Mouse (Mus musculus): ENCODE measurements at regions not wholly inside any gene's neighbourhood (a gene's known extent, or its start where the extent isn't known, plus 50 kb on each side); places are given as distances from the start of the nearest gene placed in this dataset.

DNA sequence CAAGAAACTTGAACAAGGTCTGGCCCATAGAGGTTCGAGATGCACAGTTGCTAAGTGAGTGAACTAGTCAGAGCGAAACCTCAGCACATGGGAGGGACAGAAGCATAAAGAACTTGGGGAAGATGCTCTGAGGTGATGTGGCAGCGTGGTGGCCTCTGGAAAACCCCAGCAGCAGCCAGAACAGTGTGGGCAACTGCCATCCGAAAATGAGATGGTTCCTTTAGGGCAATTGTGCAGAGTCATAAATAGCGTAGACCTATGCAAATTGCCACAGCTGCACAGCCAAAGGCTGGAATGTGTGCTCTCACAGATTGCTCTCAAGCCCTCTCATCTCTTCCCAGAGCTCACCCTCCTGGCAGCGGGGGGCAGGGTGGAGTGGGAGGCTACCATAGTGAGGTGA, 144.7 kb upstream of the Nfe2l3 start:
- Histone ChIP-seq H3K27me3 (ENCODE audit: control insufficient read depth, insufficient read depth, low read length) (no peaks in the 10 kb centered on the region), H3K9ac (ENCODE audit: low read length) (no peak overlapping the region), H3K36me3 (ENCODE audit: control insufficient read depth, insufficient read depth, low read length) (no peaks in the 10 kb centered on the region), H3K4me3 (ENCODE audit: low read depth, low read length) (no peak overlapping the region), H3K4me1 (ENCODE audit: control insufficient read depth, insufficient read depth, low read length) (no peaks in the 10 kb centered on the region), H3K4me2 (ENCODE audit: low read depth, severe bottlenecking) (no peak overlapping the region), H3K27ac (replicated peaks; ENCODE audit: low read depth, low read length) (no peak overlapping the region), H3K9me3 (ENCODE audit: control insufficient read depth, low read length) (no peaks in the 10 kb centered on the region)
- no peak for ATAC-seq (ENCODE audit: insufficient number of reproducible peaks, low FRiP score, low TSS enrichment, low read depth)
- no peak for DNase-seq (ENCODE audit: low spot score)
- 58% methylated on average over 6 of the region's 6 CpGs for WGBS

DNA sequence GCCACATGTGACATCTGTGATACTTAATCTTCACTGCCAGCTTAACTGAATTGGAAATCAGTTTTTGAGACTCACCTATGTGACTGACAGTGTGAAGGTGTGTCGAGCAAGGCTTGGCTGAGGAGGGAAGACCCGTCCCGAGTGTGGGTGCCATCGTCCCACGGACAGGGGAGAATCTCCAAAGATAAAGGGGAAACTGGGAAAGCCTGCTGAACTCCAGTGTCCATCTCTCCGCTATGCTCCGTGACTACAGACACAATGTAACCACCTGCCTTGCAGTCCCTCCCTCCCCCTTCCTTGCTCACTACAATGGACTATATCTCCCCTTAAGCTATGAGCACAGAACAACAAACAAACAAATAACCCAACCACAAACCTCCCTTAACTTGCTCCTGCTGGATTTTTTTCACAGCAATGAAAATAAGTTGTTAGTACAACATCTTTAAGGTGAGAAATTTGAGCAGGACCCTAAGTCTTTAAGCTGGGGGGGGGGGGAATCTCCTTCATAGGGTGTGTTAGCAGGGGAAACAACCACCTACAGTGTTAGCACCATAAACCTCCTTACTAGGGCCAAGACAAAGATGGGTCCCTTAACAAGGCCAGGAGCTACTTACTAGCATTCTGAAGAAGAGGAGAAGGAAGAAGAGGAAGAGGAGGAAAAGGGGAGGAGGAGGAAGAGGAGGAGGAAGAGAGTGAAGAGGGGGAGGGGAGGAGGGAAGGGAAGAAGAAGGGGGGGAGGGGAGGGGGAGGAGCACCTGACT, 144.0 kb upstream of the Nfe2l3 start:
- WGBS: 75% methylated on average over 7 of the region's 7 CpGs
- DNase-seq (ENCODE audit: low spot score): no peak
- Histone ChIP-seq H3K36me3 (ENCODE audit: control insufficient read depth, insufficient read depth, low read length) (no peaks in the 10 kb centered on the region), H3K9me3 (ENCODE audit: control insufficient read depth, low read length) (no peaks in the 10 kb centered on the region), H3K4me3 (ENCODE audit: low read depth, low read length) (no peak overlapping the region), H3K4me1 (ENCODE audit: control insufficient read depth, insufficient read depth, low read length) (no peaks in the 10 kb centered on the region), H3K27ac (replicated peaks; ENCODE audit: low read depth, low read length) (no peak overlapping the region), H3K27me3 (ENCODE audit: control insufficient read depth, insufficient read depth, low read length) (no peaks in the 10 kb centered on the region), H3K4me2 (ENCODE audit: low read depth, severe bottlenecking) (no peak overlapping the region), H3K9ac (ENCODE audit: low read length) (no peak overlapping the region)
- no peak for ATAC-seq (ENCODE audit: insufficient number of reproducible peaks, low FRiP score, low TSS enrichment, low read depth)

DNA sequence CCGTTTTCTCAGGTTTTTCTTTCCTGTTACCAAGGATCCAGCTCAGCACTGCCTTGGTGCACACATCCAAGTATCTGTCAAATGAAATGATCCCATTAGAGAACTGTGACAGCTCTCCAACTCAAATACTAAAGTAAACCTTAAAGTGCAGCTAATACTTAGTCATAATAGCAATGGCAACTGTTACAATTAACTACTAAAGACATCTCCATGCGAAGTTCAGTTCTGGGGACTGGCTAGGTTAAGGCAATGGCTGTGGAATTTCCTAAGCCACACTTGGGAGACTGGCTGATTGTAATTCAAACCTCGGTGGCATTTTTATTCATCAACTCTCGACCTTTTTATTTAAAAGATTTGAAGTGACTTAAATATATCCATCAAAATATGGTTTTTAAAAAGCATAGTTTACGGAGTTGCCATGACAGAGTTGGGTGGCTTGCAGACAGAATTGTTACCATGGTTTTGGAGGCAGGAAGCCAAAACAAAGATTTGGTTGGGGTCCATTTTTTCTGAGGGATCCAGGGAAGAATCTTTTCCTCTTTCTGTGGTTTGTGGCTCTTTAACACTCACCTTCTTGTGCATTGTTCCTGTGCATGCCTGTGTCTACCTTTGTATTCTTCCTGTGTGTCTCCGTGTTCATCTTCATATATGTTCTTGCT, 143.3 kb upstream of the Nfe2l3 start:
- ATAC-seq (ENCODE audit: insufficient number of reproducible peaks, low FRiP score, low TSS enrichment, low read depth): no peak
- Histone ChIP-seq H3K27me3 (ENCODE audit: control insufficient read depth, insufficient read depth, low read length) (no peaks in the 10 kb centered on the region), H3K4me3 (ENCODE audit: low read depth, low read length) (no peak overlapping the region), H3K36me3 (ENCODE audit: control insufficient read depth, insufficient read depth, low read length) (no peaks in the 10 kb centered on the region), H3K27ac (replicated peaks; ENCODE audit: low read depth, low read length) (no peak overlapping the region), H3K9ac (ENCODE audit: low read length) (no peak overlapping the region), H3K4me1 (ENCODE audit: control insufficient read depth, insufficient read depth, low read length) (no peaks in the 10 kb centered on the region), H3K4me2 (ENCODE audit: low read depth, severe bottlenecking) (no peak overlapping the region), H3K9me3 (ENCODE audit: control insufficient read depth, low read length) (no peaks in the 10 kb centered on the region)
- DNase-seq (ENCODE audit: low spot score): no peak
- WGBS: 69% methylated on average over 6 of the region's 6 CpGs

DNA sequence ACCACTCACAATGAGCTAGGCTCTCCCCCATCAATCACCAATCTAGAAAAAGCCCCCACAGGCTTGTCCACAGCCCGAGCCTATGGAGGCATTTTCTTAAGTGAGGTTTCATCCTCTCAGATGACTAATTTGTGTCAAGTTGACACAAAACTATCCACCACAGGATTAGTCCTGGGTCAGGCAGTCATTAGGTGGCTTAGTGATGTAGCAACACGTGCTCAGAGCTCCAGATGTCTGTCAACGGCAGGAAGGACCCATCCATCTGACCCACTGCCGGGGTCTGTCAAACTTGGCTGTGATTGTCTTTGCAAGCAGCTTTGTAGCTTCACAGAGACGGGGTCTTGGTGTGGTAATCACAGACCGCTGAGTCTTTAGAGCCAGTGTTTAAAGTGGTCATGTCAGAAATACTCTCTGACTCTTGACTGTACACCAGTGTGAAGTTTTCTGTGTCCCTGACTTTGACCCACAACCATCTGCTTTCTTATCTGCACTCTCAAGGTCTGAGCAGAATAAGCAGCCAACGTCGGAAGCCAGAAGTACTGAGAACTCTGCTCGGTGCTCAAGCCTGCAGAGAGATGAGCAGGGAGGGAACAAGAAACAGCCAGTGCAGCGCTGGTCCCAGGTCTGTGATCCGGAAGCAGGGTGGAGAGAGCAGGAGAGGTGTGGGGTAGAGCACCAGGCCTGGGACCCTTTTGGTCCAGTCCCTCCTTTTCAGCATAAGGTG, 131.6 kb upstream of the Nfe2l3 start:
- 71% methylated on average over 11 of the region's 11 CpGs for WGBS

DNA sequence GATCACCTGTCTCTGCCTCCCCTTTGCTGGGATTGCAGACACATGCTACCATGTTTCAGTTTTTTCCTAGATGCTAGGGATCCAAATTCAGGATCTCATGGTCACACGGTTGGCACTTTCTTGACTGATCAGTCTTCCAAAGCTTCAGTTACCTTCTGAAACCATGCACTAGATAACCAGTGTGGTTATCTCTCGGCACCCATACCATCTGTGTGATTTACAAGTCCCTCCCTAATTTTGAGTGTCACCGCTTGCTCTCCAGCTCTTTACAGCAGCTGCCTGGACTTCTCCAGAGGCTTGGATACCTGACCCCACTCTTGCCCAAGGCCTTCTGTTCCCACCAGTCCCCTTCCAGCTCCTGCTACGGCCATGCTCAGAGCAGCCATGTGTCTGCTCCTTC, 130.6 kb upstream of the Nfe2l3 start:
- 88% methylated on average over 4 of the region's 4 CpGs for WGBS
- H3K9ac ChIP-seq (ENCODE audit: low read length): no peak overlapping the region
- H3K4me1 ChIP-seq (ENCODE audit: control insufficient read depth, insufficient read depth, low read length): no peaks in the 10 kb centered on the region
- ATAC-seq (ENCODE audit: insufficient number of reproducible peaks, low FRiP score, low TSS enrichment, low read depth) (no peak), DNase-seq (ENCODE audit: low spot score) (no peak)
- no peak overlapping the region for H3K4me3 ChIP-seq (ENCODE audit: low read depth, low read length)
- no peaks in the 10 kb centered on the region for H3K27me3 ChIP-seq (ENCODE audit: control insufficient read depth, insufficient read depth, low read length)
- no peak overlapping the region for H3K4me2 ChIP-seq (ENCODE audit: low read depth, severe bottlenecking)
- peaks cover 2% of the 10 kb centered on the region; the same call in 1 of the 2 replicates for H3K9me3 ChIP-seq (ENCODE audit: control insufficient read depth, low read length)
- H3K36me3 ChIP-seq (ENCODE audit: control insufficient read depth, insufficient read depth, low read length): no peaks in the 10 kb centered on the region
- H3K27ac ChIP-seq (replicated peaks; ENCODE audit: low read depth, low read length): no peak overlapping the region

More for the DNA sequence above, 131.6 kb upstream of the Nfe2l3 start:
- Histone ChIP-seq H3K36me3 (ENCODE audit: control insufficient read depth, insufficient read depth, low read length) (no peaks in the 10 kb centered on the region), H3K4me3 (ENCODE audit: low read depth, low read length) (no peak overlapping the region), H3K4me2 (ENCODE audit: low read depth, severe bottlenecking) (no peak overlapping the region), H3K27me3 (ENCODE audit: control insufficient read depth, insufficient read depth, low read length) (no peaks in the 10 kb centered on the region), H3K4me1 (ENCODE audit: control insufficient read depth, insufficient read depth, low read length) (no peaks in the 10 kb centered on the region), H3K27ac (replicated peaks; ENCODE audit: low read depth, low read length) (no peak overlapping the region), H3K9me3 (ENCODE audit: control insufficient read depth, low read length) (peaks cover 2% of the 10 kb centered on the region; the same call in 1 of the 2 replicates), H3K9ac (ENCODE audit: low read length) (no peak overlapping the region)
- DNase-seq (ENCODE audit: low spot score): no peak
- no peak for ATAC-seq (ENCODE audit: insufficient number of reproducible peaks, low FRiP score, low TSS enrichment, low read depth)

DNA sequence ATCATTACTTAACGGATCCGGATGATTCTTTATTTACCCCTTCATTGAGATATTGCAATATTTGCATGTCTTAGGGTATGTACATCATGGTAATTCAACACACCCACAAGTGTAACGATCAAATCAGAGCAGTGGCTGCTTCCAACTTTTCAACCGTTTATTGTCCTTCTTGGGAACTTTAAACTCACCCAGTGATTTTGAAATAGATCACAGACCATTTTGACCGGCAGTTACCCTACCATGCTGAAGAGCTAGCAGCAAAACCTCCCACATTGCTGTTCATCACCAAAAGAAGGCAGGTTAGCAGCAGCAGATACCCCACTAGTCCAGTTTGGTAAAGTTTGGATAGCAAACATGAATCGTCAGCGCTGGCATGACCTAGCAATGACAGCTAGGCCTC, 130.2 kb upstream of the Nfe2l3 start:
- Histone ChIP-seq H3K9me3 (ENCODE audit: control insufficient read depth, low read length) (peaks cover 2% of the 10 kb centered on the region; the same call in 1 of the 2 replicates), H3K4me3 (ENCODE audit: low read depth, low read length) (no peak overlapping the region), H3K36me3 (ENCODE audit: control insufficient read depth, insufficient read depth, low read length) (no peaks in the 10 kb centered on the region), H3K4me1 (ENCODE audit: control insufficient read depth, insufficient read depth, low read length) (no peaks in the 10 kb centered on the region), H3K4me2 (ENCODE audit: low read depth, severe bottlenecking) (no peak overlapping the region), H3K27me3 (ENCODE audit: control insufficient read depth, insufficient read depth, low read length) (no peaks in the 10 kb centered on the region), H3K9ac (ENCODE audit: low read length) (no peak overlapping the region), H3K27ac (replicated peaks; ENCODE audit: low read depth, low read length) (no peak overlapping the region)
- no peak for DNase-seq (ENCODE audit: low spot score)
- 92% methylated on average over 7 of the region's 7 CpGs for WGBS
- ATAC-seq (ENCODE audit: insufficient number of reproducible peaks, low FRiP score, low TSS enrichment, low read depth): no peak

DNA sequence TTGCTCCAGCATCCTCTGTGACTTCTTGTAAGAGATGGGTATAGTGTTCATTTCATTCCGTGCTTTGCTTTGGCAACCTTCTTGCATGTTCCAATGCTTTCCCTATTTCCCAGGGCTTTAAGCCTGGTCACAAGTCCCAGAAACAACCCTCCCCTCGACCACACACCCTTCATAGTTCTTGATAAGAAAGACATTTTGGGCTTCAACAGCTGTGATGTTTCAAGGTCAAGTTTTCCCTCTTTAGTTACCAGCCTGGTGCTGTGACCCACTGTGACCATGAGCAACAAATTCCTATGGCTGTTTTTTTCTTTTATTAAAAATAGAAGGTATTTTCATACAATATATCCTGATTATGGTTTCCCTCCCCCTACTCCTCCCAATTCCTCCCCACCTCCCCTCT, 114.1 kb upstream of the Nfe2l3 start:
- H3K4me1 ChIP-seq (ENCODE audit: control insufficient read depth, insufficient read depth, low read length): no peaks in the 10 kb centered on the region
- H3K4me2 ChIP-seq (ENCODE audit: low read depth, severe bottlenecking): no peak overlapping the region
- H3K4me3 ChIP-seq (ENCODE audit: low read depth, low read length): no peak overlapping the region
- no peaks in the 10 kb centered on the region for H3K36me3 ChIP-seq (ENCODE audit: control insufficient read depth, insufficient read depth, low read length)
- H3K9me3 ChIP-seq (ENCODE audit: control insufficient read depth, low read length): no peaks in the 10 kb centered on the region
- H3K27ac ChIP-seq (replicated peaks; ENCODE audit: low read depth, low read length): no peak overlapping the region
- ATAC-seq (ENCODE audit: insufficient number of reproducible peaks, low FRiP score, low TSS enrichment, low read depth): no peak
- no peak for DNase-seq (ENCODE audit: low spot score)
- H3K9ac ChIP-seq (ENCODE audit: low read length): no peak overlapping the region
- WGBS: 63% methylated on average over 2 of the region's 2 CpGs
- H3K27me3 ChIP-seq (ENCODE audit: control insufficient read depth, insufficient read depth, low read length): no peaks in the 10 kb centered on the region

DNA sequence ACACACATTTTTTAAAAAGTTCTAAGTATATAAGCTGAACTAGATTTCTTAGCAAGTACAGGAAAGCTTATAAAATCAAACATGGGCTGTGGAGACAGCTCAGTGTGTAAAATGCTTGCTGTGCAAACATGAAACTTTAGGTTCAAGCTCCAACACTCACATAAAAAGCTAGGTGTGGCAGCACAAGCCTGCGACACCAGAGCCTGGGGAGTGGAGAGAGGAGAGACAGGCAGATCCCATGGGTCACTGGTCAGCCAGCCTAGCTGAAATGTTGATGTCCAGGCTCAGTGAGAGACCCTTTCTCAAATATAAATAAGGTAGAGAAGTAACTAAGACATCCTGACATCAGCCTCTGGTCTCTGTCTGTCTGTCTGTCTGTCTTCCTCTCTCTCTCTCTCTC, 112.5 kb upstream of the Nfe2l3 start:
- H3K4me1 ChIP-seq (ENCODE audit: control insufficient read depth, insufficient read depth, low read length): no peaks in the 10 kb centered on the region
- H3K4me3 ChIP-seq (ENCODE audit: low read depth, low read length): no peak overlapping the region
- H3K27ac ChIP-seq (replicated peaks; ENCODE audit: low read depth, low read length): no peak overlapping the region
- 82% methylated on average over 1 of the region's 1 CpGs for WGBS
- no peak for DNase-seq (ENCODE audit: low spot score)
- no peak for ATAC-seq (ENCODE audit: insufficient number of reproducible peaks, low FRiP score, low TSS enrichment, low read depth)
- H3K27me3 ChIP-seq (ENCODE audit: control insufficient read depth, insufficient read depth, low read length): no peaks in the 10 kb centered on the region
- no peak overlapping the region for H3K9ac ChIP-seq (ENCODE audit: low read length)
- H3K36me3 ChIP-seq (ENCODE audit: control insufficient read depth, insufficient read depth, low read length): no peaks in the 10 kb centered on the region
- H3K4me2 ChIP-seq (ENCODE audit: low read depth, severe bottlenecking): no peak overlapping the region
- H3K9me3 ChIP-seq (ENCODE audit: control insufficient read depth, low read length): no peaks in the 10 kb centered on the region
